Mouse (Mus musculus) R1 (cell line): ENCODE results near the gene Abcb9.

Experiments used
- DNase-seq: peaks from one replicate; pipeline ENCODE4 v3.0.0-alpha.2; 2018; ENCODE audit warnings: low read depth, low spot score

The Abcb9 gene

DNA sequence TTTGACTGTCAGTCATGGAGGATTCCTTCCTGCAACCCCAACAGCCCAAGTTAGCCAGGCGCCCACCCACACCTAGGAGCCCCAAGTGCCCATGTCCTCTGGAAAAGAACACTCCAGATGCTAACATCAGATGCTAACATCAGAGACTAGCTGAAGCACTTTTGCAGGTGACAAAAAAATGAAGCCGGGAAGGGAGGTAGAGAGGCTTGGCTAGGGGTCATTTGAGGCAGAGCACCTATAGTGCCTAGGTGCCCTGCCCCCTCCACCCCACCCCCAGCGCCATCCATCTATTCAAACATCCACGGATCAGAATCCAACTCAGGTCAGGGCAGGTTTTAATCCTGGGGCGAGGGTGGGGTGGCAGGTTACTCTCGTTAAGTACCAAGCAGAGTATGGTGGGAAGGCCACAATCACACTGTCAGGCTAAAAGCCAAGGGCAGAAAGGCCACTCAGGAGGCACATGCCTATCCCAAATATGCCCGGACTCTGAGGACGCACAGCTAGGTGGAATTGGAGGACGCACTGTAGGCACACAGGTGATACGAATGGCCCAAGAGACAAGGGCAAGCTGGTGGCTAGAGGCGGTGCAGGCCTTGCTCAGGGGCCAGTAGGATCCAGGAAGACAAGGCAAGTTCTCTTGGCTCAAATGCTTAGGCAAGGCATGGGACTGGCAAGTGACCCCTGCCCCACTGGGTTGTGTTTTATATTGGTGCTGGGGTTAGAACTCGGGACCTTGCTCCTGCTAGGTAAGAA lies 1.6 kb downstream of the Abcb9 start:
- no peak for DNase-seq

DNA sequence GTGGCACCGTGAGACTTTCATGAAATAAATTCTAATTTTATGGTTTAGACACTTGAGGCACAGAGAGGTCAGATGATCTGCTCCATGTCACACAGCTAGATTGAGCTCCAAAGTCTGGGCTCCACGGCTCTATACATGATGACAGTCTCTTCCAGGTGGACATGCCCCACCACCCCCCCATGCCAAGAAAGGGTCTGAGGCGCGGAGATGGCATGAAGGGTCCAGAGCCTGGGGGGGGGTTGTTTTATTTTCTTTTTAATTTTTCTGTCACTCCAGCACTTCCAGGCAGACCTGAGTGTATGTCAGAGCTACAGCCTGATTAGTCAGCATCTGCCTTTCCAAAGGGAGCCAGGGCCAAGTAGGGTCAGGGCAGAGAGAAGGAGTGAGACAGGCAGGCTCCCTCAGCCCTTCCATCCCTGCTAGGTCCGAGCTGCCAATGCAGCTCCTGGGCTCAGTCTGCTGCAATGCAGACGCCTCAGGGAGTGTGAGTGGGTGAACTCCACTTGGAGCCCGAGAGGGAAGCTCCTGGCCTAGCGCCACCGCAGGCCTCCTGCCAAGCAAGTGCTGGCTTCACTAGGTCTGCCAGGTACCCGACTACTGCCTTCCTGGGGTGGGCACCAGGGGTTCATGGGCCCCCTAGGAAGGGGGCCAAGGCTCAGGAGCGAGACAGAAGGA lies 2.3 kb downstream of the Abcb9 start:
- DNase-seq: no peak

DNA sequence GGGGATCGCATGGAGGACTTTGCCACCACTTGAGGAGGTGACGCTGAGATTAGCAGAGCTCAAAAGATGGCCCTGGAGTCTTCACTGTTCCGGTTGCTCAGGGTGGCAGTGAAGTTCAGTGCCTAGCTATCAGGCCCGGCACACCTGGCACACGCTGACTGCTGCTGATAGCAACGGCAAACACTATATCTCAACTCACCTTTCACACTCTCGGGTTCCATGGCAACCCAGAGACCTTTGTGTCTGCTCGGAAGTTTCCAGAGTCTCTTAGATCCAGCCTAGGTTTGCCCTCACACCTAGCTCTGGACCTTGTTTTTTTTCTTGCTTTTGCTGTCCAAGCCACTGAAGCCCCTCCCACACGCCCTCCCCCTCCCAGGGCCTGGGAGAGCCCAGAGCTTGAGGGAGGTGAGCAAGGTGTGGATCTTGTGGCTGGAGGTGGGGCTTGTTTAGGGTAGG lies 3.6 kb downstream of the Abcb9 start:
- DNase-seq: peak; percentile 67

DNA sequence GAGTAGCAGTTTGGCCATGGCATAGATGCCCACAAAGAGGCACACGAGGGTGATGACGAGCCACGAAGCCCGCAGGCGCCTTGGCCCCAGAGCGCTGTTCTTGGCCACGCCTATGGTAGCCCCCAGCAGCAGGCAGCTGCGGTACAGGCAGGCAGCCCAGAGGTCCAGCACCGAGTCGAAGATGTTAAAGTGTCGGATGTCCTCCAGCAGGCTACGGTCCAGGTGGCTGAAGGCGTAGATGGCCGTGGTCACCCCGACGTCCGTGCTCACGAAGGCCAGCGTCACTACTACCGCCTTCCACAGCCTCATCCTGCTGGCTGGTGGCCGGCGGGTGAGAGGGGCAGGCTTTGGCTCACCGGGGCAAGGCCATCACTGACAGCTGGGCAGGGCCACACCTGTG lies 5.7 kb downstream of the Abcb9 start:
- DNase-seq: no peak

DNA sequence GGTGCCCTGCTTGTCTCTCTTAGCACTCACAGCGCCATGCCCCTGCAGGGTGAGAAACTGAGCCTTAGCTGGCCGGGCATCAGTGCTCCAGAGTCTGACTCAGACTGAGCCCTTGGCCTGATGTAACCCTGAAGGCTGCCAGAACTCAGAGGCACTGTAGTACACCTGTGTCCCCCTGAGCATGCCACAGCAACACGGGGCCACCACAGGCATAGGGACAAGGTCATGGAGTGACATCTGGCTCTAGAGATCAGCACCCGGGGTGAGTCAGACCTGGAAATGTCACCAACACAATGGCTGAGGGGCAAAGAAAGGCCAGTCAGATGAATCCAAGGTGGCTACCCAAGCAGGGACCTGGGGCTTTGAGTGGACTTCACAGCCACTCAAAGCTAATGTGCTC lies 8.7 kb downstream of the Abcb9 start:
- DNase-seq: no peak

DNA sequence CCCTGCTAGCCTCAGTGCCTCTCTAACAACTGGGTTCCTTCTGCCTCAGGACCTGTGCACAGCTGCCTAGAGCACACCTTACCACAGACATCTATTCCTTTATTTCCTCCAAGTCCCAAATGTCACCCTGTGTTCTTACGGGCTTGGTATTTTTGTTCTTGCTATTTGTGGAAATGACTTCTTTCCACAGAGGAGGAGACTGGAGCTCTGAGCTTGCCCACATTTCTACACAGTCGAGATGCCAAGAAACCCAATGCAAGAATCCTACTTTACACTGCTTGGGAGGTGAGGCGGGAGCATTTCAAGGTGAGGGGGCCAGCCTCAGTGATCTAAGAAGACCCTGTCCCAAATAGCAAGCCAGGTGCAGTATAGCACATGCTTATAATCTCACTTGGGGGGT lies 10.1 kb downstream of the Abcb9 start:
- DNase-seq: no peak

DNA sequence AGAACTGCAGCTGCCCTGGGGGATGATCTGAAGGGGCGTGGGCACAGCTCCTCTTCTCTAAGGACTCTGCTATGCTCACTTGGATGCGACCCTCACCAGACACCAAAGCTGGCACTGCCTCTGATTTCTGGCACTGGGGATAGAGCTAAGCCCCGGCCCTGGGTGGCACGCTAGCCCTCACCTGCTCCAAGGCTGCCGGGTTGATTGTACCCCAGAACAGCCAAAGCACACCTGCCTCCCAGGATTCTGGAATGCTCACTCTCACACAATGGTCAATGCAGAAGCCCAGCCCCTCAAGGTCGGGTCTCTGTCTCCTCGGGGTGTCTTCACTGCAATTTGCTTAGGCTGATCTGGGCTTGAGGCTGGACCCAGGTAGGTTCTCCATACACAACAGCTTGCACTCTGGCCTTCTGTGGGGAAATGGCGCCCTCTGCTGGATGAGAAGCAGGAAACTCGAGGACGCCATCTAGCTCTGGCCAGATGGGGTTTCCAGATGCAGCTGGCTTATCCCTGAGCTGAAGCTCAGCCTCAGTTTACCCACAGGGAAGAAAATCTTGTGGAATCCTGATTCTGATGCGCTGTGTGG lies 10.9 kb downstream of the Abcb9 start:
- peak; percentile 85 for DNase-seq

DNA sequence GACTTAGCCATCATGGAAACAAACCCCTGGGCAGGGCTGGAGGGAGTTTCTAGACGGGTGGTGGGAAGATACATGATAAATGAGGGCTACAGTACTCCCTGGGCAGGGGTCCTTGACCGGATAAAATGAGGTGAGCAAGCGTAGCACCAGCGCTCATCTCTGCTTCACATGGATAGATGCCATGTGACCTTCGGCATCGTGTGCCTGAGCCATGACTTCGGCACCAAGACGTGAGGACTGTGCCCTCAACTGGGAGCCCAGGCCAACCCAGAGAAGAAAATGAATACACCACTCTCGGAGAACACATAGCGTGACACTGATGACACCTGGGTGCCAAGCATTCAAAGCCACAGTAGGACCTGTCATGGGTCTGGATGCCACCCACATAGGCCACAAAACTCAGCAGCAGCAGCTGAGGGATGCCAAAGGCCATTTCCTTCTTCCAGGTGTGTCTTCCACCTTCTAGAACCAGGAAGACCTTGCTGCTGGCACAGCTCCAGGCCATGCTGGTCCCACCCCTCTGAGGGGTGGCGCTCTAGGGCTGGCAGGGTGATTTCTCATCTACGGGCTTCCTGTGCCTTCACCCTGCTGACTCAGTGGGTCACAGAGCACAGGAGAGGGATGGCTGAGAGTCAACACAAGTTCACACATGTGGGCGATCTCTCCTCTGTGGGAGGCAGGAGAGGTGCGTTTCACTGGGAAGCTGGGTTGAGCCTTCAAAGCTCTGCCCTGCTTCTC lies 11.6 kb downstream of the Abcb9 start:
- DNase-seq: no peak

DNA sequence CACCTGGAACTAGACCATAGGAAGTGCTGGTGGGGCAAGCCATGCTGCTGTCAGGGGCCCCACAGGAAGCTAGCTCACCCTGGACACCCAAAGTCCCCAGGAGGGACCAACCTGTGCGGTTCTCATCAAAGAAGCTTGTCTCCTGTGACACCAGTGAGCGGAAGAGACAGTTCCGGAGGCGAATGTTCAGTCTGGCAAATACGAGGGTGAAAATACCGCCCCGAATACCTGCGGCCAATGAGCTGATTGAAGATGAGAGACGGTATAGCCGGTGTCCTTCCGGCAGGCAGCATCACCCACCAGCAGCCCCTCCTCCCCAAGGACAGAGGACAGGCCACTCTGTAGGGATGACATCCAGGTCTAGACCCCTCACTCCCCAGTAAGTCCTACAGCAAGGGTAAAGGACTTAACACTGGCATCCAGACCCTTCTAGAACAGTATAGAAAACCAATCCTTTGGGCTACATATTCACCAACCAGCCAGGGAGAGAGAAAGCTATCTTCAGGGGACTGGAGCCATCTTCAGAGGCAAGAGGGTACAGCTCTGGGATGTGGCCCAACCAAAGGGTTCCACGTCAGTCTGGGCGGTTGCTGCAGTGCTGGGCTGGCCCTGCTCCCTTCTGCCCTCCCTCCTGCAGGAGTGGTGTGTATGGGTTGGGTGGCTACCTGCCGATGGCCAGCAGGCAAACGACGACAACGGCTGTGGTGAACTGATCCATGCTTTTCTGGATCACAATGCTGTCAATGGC lies 12.5 kb downstream of the Abcb9 start:
- no peak for DNase-seq

DNA sequence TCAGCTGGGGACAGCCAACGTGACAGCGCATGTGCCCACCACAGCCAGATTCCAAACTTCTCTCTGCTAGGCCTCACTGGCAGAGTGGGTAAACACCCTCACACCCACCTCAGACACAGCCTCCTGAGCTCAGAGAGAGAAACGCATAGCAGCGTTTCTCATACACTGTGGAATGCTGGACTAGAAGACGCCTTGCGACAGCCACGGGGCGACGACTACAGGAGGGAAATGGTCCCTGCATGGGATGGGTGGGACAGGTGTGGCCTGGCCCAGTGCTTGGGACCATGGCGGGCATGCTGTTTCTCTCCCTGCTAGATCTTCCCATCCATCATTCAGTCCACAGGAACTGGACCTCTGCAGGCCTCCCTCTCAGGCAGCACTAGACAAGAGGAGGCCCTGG lies 13.2 kb downstream of the Abcb9 start:
- DNase-seq: no peak

DNA sequence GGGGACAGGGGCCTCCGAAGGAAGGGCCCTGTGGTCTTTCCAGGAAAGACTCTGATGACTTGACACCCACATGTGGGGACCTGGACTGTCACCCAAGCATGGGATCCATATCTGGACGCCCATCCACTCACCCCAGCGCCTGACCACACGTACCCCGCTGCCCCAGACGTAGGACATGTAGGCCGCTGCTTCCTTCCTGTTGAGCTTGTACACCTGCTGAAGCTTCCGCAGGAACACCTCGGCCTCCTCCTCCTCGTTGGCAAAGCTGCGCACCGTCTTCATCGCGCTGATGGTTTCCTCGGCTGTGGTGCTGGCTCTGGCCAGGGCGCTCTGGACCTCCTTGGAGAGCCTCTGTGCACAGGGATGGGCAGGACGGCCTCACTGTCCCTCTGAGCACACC lies 15.7 kb downstream of the Abcb9 start:
- DNase-seq: no peak

DNA sequence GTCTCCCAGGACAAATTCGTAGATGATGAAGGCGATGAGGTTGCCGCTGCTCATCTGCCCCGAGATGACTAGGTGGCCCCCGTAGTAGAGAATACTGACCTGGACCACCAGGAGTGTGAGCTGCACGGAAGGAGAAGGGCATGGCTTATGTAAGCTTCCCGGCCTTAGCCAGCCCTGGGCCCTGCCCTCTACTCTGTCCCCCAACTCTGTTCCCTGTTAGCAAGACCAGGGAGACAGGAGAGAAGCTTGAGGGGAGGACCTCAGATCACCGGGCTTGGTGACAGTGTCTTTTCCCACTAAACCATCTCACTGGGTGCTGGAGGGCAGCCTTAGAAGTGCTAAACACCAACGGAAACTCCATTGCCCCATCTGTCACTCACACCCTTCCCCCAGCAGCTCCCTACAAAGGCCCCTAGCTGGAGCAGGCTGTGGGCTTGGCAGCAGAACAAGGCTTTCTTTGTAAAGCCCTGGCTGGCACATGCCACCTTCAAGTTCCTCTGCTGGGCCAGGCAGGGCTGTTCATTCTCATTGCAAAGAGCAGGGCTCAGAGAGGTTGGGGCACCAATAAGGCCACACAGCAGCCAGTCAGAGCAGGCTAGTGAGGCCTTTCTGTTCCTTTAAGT lies 16.7 kb downstream of the Abcb9 start:
- no peak for DNase-seq

DNA sequence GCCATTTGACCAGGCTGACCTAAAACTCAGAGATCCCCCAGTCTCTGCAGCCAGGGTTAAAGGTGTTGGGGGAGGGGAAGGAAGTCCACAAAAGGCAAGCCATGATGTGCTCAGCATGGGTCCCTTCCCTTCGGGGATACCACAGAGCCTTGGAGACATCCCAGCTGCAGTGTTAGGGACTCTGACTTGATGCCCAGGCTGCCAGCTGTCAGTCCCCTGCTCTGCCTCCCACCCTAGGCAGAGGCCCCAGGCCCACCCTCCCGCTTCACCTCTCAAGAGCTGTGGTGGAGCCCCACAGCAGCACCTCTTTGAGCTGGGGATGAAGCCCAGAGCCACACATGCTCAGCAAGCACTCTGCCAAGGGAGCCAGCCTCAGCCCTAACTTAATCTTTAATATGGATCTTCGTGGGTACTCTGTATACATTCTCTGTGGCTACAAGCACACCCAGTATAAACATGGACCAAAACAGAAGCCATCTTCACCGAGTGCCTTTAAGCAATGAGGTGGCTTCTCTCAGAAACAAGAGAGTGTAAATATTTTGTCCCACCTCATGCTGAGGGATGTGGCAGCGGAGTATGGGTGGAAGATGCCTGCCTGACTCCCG lies 17.6 kb downstream of the Abcb9 start:
- DNase-seq: no peak

DNA sequence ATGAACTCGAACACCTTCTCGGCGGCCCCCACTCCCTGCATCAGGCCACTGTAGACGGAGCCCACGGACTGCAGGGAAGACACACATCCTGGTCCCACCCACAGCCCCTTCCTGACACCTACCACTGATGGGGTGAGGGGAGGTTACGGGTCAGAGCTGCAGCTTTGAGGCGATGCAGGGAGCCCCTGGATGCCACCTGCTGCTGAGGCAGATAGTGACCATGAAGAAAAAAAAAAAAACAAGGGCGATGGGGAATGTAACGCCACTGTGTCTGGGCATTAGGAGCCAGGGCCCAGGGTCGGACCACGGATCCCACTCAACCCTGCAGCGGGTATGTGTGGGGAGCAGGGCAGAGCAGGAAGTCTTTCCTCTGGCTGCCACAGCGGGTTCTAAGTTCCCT lies 18.4 kb downstream of the Abcb9 start:
- DNase-seq: no peak

DNA sequence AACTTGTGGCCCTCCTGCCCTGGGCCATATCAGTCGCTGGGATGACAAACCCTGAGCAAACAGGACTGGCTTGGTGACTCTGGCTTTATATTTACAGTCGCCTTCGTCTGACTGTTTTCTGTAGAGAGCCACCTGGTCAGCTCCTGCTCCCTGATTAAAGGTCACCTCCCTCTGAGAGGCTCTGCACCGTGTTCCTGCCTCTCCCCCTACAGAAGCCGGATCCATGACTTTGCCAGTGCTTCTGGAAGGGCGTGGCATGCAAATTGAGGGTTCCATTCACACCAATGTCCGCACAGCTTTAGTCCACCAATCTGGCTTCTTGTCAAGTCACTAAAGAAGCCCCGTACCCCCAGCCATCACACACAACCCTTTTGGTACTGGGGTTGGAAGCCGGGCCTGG lies 19.0 kb downstream of the Abcb9 start:
- DNase-seq: peak; percentile 87

DNA sequence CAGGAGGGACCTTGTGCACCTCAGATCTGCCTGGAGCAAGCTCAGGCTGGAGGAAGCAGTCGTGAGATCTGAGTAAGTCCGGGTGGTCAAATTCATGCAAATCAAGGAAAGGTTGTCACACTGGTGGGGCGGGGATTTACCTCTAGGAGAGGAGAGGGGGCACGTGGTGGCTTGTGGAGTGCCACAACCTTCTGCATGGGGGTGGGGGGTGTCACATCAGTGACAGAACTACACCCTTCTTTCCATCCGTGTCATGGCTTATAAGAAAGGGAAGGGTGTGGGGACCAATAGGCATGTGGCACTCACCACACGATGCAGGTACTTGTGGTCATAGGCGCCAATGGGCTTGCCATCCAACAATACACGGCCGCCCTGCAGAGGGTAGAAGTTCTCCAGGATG lies 19.9 kb downstream of the Abcb9 start:
- no peak for DNase-seq

DNA sequence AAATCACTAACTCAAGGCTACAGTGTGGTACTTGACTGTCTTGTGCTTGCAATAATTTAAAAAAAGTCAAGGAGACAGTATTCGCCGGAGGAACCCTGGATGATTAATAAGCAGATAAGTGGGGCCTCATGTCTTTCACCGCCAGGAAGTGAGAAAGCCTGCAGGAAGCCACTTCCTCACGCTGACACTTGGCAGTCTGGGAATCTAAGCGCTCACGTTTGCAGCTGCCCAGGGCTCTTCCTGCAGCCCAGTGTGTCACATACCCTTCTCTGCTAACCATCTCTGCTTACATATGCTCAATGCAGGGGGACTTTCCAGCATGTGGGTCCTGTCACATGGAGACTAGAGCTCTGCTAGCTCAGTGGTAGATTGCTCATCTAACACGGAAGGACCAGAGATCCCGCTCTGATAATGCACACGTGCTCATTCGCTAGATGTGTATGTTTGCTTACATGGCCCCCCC lies 20.7 kb downstream of the Abcb9 start:
- no peak for DNase-seq

DNA sequence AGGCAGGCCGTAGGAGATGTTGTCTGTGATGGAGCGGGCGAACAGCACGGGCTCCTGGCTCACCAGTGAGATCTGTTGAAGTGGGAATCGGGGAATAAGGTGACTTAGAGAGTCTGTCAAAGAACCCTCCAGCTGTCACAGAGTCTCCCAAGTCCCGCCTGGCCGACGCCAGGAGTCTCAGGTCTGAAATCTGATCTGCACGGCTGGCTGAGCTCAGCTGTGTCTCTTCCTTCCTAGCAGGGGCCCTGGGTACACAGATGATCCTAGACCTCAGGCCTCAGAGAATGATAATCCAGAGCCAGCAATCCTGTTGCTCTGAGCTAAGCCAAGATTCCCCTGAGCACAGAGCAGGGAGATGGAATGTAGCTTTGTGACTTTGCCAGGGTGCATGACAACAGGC lies 21.9 kb downstream of the Abcb9 start:
- DNase-seq: no peak

DNA sequence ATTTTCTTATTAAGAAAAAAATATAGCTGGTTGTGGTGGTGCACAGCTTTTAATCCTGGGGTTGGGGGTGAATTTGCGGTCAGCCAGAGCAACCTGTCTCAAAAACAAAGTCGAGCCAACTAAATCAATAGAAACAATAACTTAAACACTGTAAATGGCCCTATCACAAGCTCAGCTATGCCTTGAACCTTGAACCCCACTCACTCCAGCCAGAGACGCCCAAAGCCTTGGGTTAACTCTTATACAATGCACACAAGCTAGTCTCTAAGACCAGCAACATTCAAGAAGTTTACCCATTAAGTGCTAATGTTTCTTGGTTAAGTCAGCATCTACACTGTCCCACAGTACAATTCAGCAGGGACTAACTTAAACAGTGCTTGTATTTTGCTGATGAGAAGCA lies 25.9 kb downstream of the Abcb9 start:
- DNase-seq: no peak

DNA sequence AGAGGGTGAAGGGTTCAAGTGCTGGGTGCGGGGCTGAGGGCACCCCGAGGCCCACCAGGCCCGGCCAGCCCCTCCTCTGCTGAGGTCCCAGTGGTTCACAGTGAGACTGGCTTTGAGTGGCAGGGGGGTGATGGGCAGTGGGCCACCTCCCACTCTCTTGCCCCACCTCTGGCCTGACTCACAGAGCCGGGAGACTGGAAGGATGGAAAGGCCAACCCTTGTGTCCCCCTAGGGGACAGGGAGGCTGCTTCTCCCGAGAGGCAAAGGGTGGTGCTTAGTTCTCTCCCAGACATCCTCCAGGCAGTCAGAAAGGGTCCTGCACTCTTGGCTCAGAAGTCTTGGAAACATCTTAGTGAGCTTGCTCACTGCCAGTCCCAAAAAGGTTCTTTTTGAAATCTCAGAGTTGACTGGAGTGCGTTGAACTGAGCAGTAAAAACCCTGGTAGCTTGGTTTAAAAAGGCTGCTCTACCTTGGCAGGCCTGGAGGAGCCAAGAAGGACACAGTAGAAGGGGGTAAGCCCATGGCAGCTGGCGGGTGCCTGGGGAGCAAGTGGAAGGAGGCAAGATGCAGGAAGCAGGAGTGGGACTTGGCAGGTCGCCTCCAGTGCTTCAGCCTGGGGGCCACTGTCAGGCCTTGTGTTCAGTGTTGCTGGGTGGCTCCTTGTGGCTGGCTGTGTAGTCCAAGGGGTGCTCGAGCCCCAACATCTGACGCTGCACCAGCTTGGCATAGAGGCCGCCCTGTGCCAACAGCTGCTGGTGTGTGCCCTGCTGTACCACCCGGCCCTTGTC lies 33.4 kb downstream of the Abcb9 start:
- no peak for DNase-seq
